Mouse (Mus musculus) cerebellum, adult 18-20 months (tissue): ENCODE measurements at regions not wholly inside any gene's neighbourhood (a gene's known extent, or its start where the extent isn't known, plus 50 kb on each side); places are given as distances from the start of the nearest gene placed in this dataset.

Source experiments
- DNase-seq, 2 experiments: peaks; one replicate each; pipeline ENCODE4 v3.0.0; 2021

GRCm38 (mm10) chr9:93136349-93136748 is 594.3 kb downstream of the Plod2 start:
- no peak for DNase-seq

GRCm38 (mm10) chr9:93170071-93170470 is 628.0 kb downstream of the Plod2 start:
- no peak for DNase-seq

GRCm38 (mm10) chr9:93186638-93187037 is 644.6 kb downstream of the Plod2 start:
- no peak for DNase-seq

- no peak for DNase-seq
Measured at GRCm38 (mm10) chr9:93232562-93232961, 690.5 kb downstream of the Plod2 start.

- DNase-seq = no peak
Measured at GRCm38 (mm10) chr9:93252146-93252545, 710.1 kb downstream of the Plod2 start.

GRCm38 (mm10) chr9:93297332-93297731 is 755.3 kb downstream of the Plod2 start:
- no peak for DNase-seq

GRCm38 (mm10) chr9:93306753-93307152 is 764.7 kb downstream of the Plod2 start:
- no peak for DNase-seq

- DNase-seq = peak; percentile 18 to 20
Measured at GRCm38 (mm10) chr9:93328997-93329682, 787.1 kb downstream of the Plod2 start.
